Mouse (Mus musculus): ENCODE measurements around the gene Dusp18. TPM values are rescaled to one million over a fixed set of nuclear protein-coding genes. Genes with fewer than 3 reads are reported as not detected.

Dusp18 gene
- polyA plus RNA-seq, 1 experiment: 9.9 TPM

GRCm38 (mm10) chr11:3913316-3914108, 18.5 kb downstream of the Dusp18 start:
- Histone ChIP-seq H3K27me3 (ENCODE audit: control insufficient read depth, insufficient read depth, insufficient read length) (no peaks in the 10 kb centered on the region), H3K79me3 (ENCODE audit: low read depth) (peaks cover 47% of the 10 kb centered on the region), H3K4me3 (ENCODE audit: insufficient read depth, poor library complexity, severe bottlenecking) (peak overlapping the region; percentile 91), H3K36me3 (ENCODE audit: control insufficient read depth, insufficient read depth) (peaks cover 12% of the 10 kb centered on the region), H3ac (ENCODE audit: control insufficient read depth, insufficient read length, low read depth) (peak overlapping the region; percentile 72), H3K79me2 (ENCODE audit: control insufficient read depth, insufficient read depth) (peaks cover 52% of the 10 kb centered on the region)
- TF ChIP-seq MYOD1 (IDR thresholded peaks at IDR 0.05; ENCODE audit: control insufficient read depth, insufficient read length, low read depth) (no peak), USF1 (IDR thresholded peaks at IDR 0.05; ENCODE audit: low read depth) (no peak), FOSL1 (IDR thresholded peaks at IDR 0.05; ENCODE audit: insufficient read depth, low read length, poor library complexity, severe bottlenecking) (no peak), MYOG (IDR thresholded peaks at IDR 0.05; ENCODE audit: control insufficient read depth, extremely low read depth, insufficient read length) (no peak), CEBPB (IDR thresholded peaks at IDR 0.05; ENCODE audit: low read depth) (no peak), MAX (IDR thresholded peaks at IDR 0.05) (no peak), CTCF (IDR thresholded peaks at IDR 0.05; ENCODE audit: control insufficient read depth, insufficient read depth, insufficient read length) (no peak)

DNA sequence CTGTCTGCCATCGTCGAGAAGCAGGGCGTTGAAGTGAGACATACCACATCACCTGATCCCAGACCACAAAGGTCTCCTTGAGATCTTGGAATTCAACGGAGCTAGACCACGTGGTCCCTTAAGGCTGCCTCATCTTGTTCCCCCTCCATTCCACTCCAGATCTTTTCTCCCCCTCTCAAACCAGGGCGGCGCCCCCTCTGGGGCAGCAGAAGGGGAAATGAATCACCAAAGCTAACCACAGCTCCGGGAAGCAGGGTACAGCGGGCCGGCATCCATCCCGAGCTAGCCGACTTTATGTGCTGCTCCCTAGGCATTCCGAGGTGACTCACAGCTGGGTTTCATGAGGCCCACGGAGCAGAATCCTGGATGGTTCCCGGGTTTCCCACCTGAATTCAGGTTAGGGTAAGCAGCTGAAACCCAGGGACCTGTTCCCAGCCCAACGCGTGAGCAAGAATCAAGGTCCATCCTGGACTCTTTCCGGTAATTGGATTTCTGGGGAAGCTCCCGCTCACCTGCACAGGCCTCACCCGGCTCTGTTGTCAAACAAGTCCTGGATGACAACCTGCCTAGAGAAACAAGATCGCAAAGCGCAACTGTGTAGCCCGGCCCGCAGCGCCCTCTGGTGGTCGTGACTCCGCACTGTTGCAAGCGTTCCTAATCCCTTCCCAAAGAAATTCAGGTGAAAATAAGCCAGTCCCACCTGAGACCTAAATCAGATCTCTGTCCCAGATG, 19.2 kb downstream of the Dusp18 start, which contains the start of gene Slc35e4:
Gene Slc35e4 (minus strand): TSS at position 556 of the 732 bp plus-strand sequence.
- peak within 1 kb of the TSS; percentile 91 for H3K4me3 ChIP-seq (ENCODE audit: insufficient read depth, poor library complexity, severe bottlenecking)
- peaks cover 8% of the 10 kb centered on the region for H3K36me3 ChIP-seq (ENCODE audit: control insufficient read depth, insufficient read depth)
- peaks cover 39% of the 10 kb centered on the region for H3K79me3 ChIP-seq (ENCODE audit: low read depth)
- no peaks in the 10 kb centered on the region for H3K27me3 ChIP-seq (ENCODE audit: control insufficient read depth, insufficient read depth, insufficient read length)
- peaks cover 44% of the 10 kb centered on the region for H3K79me2 ChIP-seq (ENCODE audit: control insufficient read depth, insufficient read depth)
- TF ChIP-seq MAX (IDR thresholded peaks at IDR 0.05): peak; percentile 98
- no peak for TF ChIP-seq CEBPB (IDR thresholded peaks at IDR 0.05; ENCODE audit: low read depth)
- peak; percentile 83 for TF ChIP-seq FOSL1 (IDR thresholded peaks at IDR 0.05; ENCODE audit: insufficient read depth, low read length, poor library complexity, severe bottlenecking)
- TF ChIP-seq USF1 (IDR thresholded peaks at IDR 0.05; ENCODE audit: low read depth): peak; percentile 95
- peak; percentile 18 for TF ChIP-seq MYOD1 (IDR thresholded peaks at IDR 0.05; ENCODE audit: control insufficient read depth, insufficient read length, low read depth)
- TF ChIP-seq CTCF (IDR thresholded peaks at IDR 0.05; ENCODE audit: control insufficient read depth, insufficient read depth, insufficient read length): peak; percentile 76
- peak within 1 kb of the TSS; percentile 72 for H3ac ChIP-seq (ENCODE audit: control insufficient read depth, insufficient read length, low read depth)

- Histone ChIP-seq H3K79me3 (ENCODE audit: low read depth) (no peaks in the 10 kb centered on the region), H3K27me3 (ENCODE audit: control insufficient read depth, insufficient read depth, insufficient read length) (no peaks in the 10 kb centered on the region), H3K79me2 (ENCODE audit: control insufficient read depth, insufficient read depth) (no peaks in the 10 kb centered on the region), H3K4me3 (ENCODE audit: insufficient read depth, poor library complexity, severe bottlenecking) (no peak overlapping the region), H3ac (ENCODE audit: control insufficient read depth, insufficient read length, low read depth) (no peak overlapping the region), H3K36me3 (ENCODE audit: control insufficient read depth, insufficient read depth) (no peaks in the 10 kb centered on the region)
- TF ChIP-seq MAX (IDR thresholded peaks at IDR 0.05): peak; percentile 46
- no peak for TF ChIP-seq MYOD1 (IDR thresholded peaks at IDR 0.05; ENCODE audit: control insufficient read depth, insufficient read length, low read depth)
- TF ChIP-seq MYOG (IDR thresholded peaks at IDR 0.05; ENCODE audit: control insufficient read depth, extremely low read depth, insufficient read length): no peak
These were observed 23.7 kb downstream of the Dusp18 start for GRCm38 (mm10) chr11:3918738-3919137.

DNA sequence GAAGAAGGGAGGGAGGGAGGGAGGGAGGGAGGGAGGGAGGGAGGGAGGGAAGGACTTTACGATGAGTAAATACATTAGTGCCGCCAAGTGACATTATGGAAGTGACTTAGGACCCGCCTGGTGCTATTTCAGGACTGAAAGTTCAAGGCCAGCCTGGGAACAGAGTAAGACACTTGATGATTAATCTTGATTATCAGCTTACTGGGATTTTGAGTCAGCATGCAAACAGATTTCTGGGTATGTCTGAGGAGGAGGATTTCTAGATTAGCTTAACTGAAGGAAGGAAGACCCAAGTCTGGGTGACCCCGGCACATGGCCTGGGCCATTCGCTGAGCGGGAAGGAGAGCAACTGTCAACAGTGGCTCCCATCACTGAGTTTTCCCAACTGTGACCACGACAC, 25.4 kb downstream of the Dusp18 start:
- Histone ChIP-seq H3K27me3 (ENCODE audit: control insufficient read depth, insufficient read depth, insufficient read length) (peaks cover 4% of the 10 kb centered on the region), H3K4me3 (ENCODE audit: insufficient read depth, poor library complexity, severe bottlenecking) (no peak overlapping the region), H3K79me2 (ENCODE audit: control insufficient read depth, insufficient read depth) (no peaks in the 10 kb centered on the region), H3K79me3 (ENCODE audit: low read depth) (no peaks in the 10 kb centered on the region), H3K36me3 (ENCODE audit: control insufficient read depth, insufficient read depth) (no peaks in the 10 kb centered on the region), H3ac (ENCODE audit: control insufficient read depth, insufficient read length, low read depth) (no peak overlapping the region)
- no peak for TF ChIP-seq USF1 (IDR thresholded peaks at IDR 0.05; ENCODE audit: low read depth)
- no peak for TF ChIP-seq CEBPB (IDR thresholded peaks at IDR 0.05; ENCODE audit: low read depth)
- TF ChIP-seq MYOD1 (IDR thresholded peaks at IDR 0.05; ENCODE audit: control insufficient read depth, insufficient read length, low read depth): no peak
- TF ChIP-seq MAX (IDR thresholded peaks at IDR 0.05): no peak
- TF ChIP-seq CTCF (IDR thresholded peaks at IDR 0.05; ENCODE audit: control insufficient read depth, insufficient read depth, insufficient read length): no peak
- no peak for TF ChIP-seq FOSL1 (IDR thresholded peaks at IDR 0.05; ENCODE audit: insufficient read depth, low read length, poor library complexity, severe bottlenecking)

DNA sequence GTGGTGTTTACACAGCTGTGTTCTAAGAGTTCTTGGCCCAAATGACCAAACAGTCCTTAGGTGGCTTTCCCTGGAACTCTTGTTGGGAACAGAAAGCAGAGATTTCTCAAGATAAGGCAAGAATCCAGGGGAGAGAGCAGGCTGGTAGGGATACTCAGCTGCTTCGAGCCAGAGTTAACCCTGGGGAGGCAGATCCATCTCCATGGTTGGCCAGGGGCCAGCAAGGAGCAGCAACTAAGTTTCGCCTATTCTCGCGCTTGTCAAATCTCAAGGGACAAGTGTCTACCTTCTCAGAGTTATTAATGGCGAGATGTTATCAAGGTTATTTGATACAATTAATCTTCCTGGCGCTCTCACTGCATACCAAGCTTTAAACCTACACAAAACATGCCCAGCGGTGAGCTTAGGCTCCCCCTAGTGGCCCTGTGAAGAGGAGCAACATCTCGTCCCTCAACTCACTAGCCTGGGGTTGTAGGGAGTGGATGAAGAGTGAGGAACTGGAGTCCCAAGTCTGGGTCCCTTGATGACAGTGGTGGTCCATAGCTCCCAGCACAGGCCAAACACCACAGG, 26.3 kb downstream of the Dusp18 start:
- TF ChIP-seq CEBPB (IDR thresholded peaks at IDR 0.05; ENCODE audit: low read depth) (no peak), FOSL1 (IDR thresholded peaks at IDR 0.05; ENCODE audit: insufficient read depth, low read length, poor library complexity, severe bottlenecking) (no peak), CTCF (IDR thresholded peaks at IDR 0.05; ENCODE audit: control insufficient read depth, insufficient read depth, insufficient read length) (peak; percentile 78), MYOD1 (IDR thresholded peaks at IDR 0.05; ENCODE audit: control insufficient read depth, insufficient read length, low read depth) (peak; percentile 17)
- no peaks in the 10 kb centered on the region for H3K36me3 ChIP-seq (ENCODE audit: control insufficient read depth, insufficient read depth)
- H3ac ChIP-seq (ENCODE audit: control insufficient read depth, insufficient read length, low read depth): no peak overlapping the region
- no peak overlapping the region for H3K4me3 ChIP-seq (ENCODE audit: insufficient read depth, poor library complexity, severe bottlenecking)
- H3K27me3 ChIP-seq (ENCODE audit: control insufficient read depth, insufficient read depth, insufficient read length): peaks cover 8% of the 10 kb centered on the region
- H3K79me3 ChIP-seq (ENCODE audit: low read depth): no peaks in the 10 kb centered on the region
- H3K79me2 ChIP-seq (ENCODE audit: control insufficient read depth, insufficient read depth): no peaks in the 10 kb centered on the region
